Mouse (Mus musculus) hindlimb bud, embryonic 11.5 days (tissue): Measurements from ENCODE around the gene Fam187b.
A peak's percentile ranks its signal among the peaks of the same experiment; 100 is the strongest.
"Not testable (repeated sequence)": the region's sequence is repeated elsewhere in the genome, so short reads cannot be mapped to it uniquely, and the experiment has no call there.

Experiments
- DNase-seq: peaks from one replicate; pipeline ENCODE4 v3.0.0-alpha.2; 2012; ENCODE audit warnings: low read depth, low spot score; ENCODE audit errors: extremely low spot score

Gene Fam187b

DNA sequence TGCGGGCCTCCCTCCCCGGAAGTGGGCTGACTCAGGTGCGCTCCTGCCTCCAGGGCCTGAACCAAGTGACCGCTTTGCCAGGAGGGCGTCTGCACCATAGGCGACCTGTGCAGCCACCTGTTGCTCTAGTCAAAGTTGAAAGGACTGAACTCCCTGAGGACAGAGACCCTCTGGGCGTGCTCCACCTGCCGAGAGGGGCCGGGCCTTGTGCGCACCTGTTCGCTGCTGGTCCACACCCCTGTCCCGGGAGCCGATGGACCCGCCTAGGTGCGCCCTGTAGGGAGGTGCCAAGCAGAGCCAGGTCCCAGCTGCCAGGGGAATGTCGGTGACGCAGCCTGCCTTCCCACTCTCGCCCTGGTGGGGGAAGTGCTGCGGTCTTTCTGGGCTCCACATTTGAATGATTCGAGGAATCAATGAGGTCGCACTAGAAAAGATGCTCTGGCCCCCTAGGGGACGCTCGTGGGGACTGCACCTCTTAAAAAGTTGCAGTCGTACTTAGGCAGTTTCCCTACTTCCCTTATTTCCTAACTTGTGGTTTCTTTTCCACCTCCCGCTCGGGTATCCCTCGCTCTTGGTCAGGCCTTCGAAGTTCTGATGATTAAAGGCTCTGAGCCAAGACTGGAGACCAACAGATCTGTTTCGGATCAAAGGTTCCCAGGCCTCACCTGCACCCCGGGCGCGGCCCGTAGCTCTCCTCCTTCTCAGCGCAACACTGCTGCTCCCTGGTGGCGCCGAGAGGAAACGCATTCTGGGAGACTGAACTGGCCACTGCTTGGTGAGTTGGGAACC is at the start of gene Fam187b:
Fam187b (plus strand) TSS at position 290 of the 789 bp plus-strand sequence.
- DNase-seq = peak; percentile 82

DNA sequence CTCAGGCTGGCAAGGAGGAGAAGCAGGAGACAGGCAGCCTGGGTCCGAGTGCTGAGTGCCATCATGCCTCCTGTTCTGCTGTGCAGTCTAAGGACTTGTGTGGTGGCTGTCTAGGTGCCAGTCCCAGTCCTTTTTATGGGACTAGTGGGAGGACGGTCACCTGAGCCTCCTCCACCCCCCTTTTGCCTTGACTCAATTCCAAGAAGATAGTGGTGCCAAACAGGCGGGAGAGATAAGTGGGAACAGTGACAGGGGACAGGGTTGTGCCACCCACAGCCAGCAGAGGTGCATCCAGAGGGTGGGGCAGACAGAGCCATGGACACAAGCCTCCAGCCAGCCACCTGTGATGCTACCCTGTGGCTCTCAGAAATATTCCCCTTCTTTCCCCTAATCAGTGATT is 49.5 kb upstream of the Fam187b start:
- DNase-seq = no peak

DNA sequence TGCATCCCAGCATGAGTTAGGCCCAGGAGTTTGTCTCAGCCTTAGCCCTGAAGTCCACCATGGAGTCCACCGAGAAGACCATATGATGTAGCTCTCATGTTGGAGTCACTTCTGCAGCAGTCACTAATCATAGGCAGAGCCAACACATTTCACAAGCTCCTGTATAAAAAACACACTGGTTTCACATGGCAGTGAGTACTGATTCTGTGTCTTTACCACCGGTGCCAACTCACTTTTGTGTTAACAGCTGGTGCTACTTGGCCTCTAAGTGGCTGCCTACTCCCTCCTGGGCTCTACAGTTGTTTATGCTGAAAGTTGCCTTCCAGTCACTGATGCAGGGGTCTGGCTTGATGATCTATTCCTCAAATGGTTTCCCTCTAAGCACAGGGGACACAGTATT is 49.0 kb upstream of the Fam187b start, which contains the start of gene Hamp2:
Hamp2 (minus strand) TSS at position 101 of the 400 bp plus-strand sequence.
- not testable (repeated sequence) for DNase-seq

DNA sequence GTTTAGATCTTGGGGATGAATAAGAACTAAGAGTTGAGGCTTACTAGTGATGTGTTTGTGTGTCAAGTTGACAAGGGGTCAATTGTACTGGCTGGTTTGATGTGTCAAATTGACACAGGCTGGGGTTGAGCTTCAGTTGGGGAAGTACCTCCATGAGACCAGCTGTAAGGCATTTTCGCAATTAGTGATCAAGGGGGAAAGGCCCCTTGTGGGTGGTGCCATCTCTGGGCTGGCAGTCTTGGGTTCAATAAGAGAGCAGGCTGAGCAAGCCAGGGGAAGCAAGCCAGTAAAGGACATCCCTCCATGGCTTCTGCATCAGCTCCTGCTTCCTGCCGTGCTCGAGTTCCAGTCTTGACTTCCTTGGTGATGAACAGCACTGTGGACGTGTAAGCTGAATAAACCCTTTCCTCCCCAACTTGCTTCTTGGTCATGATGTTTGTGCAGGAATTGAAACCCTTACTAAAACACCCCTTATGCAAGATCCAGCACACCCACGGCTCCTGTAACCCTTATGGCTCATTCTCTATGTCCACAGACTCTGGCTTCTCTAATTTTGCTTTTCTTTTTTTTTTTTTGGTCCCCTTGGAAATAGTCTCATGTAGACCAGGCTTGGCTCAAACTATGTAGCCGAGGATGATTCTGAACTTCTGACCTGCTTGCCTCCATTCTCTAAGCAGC is 38.0 kb upstream of the Fam187b start:
- DNase-seq = not testable (repeated sequence)

DNA sequence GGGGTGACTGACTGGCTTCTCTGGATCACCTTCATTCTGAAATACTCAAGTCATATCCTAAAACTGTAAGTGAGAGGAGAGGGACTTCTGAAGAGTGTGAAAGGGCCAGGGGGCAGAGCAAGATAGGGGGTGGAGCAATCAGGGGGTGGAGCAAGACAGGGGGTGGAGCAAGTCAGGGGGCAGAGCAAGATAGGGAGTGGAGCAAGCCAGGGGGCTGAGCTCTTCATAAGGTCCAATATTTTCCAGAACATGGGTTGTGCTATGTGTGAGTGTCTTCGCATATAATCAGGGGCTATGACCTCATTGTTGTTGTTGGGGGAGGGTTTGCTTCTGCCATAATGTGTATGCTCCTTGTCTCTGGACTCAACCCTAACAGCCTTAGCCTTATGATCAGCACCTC is 33.5 kb upstream of the Fam187b start:
- not testable (repeated sequence) for DNase-seq

DNA sequence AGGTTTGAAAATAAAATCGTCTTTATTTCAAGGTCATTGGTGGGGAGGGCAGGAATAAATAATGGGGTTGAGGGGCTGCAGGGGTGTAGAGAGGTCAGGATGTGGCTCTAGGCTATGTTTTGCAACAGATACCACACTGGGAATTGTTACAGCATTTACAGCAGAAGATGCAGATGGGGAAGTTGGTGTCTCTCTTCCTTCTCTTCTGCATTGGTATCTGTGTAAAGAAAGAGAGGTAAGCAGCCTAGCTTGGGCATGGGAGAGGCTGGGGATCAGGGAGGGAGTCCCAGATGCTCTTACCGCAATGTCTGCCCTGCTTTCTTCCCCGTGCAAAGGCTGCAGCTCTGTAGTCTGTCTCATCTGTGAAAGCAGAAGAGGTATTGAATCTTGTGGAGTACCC is 31.2 kb upstream of the Fam187b start:
- DNase-seq = not testable (repeated sequence)

DNA sequence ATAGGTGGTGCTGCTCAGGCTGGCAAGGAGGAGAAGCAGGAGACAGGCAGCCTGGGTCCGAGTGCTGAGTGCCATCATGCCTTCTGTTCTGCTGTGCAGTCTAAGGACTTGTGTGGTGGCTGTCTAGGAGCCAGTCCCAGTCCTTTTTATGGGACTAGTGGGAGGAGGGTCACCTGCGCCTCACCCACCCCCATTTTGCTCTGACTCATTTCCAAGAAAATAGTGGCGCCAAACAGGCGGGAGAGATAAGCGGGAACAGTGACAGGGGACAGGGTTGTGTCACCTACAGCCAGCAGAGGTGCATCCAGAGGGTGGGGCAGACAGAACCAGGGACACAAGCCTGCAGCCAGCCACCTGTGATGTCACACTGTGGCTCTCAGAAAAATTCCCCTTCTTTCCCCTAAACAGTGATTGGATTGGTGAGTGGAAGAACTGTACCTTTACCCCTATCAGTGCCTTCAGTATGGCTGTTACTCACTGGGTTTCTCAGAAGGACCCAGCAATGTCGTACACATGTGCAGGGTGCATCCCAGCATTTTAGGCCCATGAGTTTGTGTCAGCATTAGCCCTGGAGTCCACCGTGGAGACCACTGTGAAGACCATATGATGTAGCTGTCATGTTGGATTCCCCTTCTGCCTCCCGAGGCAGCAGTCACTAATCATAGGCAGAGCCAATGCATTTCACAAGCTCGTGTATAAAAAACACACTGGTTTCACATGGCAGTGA is 29.5 kb upstream of the Fam187b start, which contains the start of gene Hamp:
Hamp (minus strand) TSS at position 124 of the 727 bp plus-strand sequence.
- DNase-seq = no peak

DNA sequence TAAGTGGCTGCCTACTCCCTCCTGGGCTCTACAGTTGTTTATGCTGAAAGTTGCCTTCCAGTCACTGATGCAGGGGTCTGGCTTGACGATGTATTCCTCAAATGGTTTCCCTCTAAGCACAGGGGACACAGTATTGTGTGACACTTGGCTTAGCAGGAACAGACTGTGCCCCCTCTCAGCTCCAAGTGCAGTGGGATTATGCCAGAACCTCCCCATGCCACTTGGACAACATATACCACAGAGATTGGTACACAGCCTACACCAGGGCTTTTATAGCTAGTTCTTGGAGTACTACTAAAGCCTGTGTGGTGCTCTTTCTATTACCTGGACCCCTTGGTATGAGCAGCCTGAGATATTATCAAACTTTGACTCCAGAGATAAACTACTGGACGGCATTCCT is 28.9 kb upstream of the Fam187b start:
- DNase-seq = not testable (repeated sequence)

DNA sequence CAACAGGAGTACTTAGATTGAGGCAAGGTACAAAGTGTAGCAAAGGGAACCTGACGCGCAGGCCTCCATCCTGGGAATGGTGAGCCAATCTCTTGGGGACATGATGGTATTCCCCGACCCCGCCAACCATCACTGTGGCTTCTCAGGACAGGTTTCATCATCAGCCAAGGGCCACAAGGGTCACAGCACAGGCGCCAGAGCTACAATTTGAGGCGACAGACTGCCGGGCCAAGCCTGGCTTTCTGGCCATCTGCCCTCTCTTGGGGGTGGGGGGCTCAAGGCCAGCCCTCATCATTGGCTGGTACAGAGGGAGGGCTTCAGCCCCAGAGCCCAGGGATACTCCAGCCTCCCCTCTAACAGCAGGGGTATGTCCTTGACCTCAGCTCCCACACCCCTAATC is 28.1 kb upstream of the Fam187b start:
- DNase-seq = not testable (repeated sequence)

DNA sequence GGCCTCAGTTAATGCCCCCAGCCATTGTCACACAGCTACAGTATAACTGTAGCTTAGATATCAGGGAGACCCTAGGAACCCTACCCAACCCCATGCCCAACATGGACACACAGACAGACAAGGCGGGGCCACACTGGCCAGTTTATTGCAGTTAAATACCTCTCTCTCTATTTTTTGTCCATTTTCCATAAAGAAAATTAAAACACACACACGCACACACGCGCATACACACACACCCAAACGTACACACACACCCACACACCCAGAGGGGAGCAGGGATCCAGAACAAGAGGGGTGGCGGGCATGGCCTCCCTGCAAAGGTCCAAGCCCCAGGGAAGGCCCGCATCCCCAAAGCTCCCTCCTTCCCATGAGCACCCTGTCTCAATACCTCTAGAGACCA is 27.7 kb upstream of the Fam187b start:
- no peak for DNase-seq

DNA sequence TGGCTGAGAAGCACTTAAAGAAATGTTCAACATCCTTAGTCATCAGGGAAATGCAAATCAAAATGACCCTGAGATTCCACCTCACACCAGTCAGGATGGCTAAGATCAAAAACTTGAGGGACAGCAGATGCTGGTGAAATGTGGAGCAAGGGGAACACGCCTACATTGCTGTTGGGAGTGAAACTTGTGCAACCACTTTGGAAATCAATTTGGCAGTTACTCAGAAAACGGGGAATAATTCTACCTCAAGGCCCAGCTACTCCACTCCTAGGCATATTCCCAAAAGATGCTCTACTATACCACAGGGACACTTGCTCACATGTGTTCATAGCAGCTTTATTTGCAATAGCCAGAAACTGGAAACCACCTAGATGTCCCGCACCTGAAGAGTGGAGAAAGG is 23.7 kb upstream of the Fam187b start:
- DNase-seq = not testable (repeated sequence)

DNA sequence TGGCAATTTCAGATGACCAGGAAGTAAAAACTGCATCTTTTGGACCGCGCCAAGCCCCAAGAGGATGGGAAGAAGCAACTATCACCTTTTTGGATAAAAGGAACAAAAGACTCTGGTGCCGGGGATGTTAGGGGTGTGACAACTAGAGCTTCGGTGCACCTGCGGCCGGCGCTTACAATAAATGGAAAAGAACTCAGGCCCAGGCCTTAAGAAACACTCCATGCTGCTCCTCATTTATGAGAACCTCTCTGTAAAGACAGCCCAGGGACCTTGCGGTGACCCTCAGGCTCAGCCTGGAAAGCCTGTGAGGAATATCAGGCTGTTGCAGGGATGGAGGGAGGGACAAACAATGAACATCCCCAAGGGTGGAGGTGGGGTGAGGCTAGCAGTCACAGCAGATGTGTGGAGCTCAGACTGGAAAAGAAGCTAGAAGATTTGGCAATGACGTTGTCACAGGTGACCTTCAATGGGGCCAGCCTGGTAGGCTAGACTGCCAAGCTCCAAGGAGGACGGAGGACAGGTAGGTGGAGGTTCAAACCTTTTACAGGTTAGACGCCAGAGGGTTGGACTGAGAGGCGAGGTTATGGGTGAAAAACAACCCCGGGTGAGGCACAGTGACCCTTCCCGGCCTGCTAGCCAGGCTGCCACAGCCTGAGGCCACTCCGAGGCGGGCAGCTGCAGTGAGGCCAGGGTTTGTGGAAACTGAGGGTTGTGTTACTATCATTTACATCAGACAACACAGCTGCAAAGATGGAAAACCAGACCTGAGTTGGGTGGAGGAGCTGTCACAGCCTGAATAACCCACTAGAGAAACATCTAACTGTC is 20.9 kb upstream of the Fam187b start:
- DNase-seq = no peak

DNA sequence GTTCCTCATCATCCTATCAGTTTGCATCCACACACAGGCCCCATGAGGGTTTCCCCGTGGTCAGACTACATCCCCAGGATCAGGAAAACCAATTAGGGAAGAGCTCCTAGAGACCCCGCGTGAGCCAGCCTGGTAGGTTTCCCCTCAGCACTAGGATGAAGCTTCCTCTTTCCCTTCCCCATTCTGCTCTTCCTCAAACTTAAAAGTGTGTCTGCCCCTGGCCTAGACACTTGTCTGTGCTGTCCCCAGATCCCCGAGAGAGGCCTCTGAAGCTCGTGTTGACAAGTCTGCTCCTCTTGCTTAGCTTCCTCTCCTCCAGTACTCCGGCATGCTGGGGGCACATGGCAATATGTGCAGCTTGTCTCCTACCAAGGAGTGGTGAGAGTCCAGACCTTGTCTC is 20.1 kb upstream of the Fam187b start:
- DNase-seq = no peak

DNA sequence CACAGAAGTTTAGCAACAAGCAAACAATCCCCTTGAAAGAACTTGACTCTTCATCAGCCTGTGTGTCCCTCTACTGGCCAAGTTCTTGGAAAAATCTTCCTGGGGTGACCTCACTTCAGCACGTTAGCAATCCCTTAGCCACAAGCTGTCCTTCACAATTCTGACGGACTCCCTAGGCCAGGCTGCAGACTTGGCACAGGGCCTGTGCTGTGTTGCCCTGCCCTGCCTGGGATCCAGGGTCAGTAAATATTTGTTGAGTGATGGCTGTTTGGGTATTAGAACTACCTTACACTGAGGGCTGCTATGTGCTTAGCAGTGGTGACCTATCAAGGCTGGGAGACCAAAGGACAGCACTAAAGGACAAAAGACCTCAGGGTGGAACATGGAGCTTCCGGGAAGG is 19.6 kb upstream of the Fam187b start:
- DNase-seq = no peak

DNA sequence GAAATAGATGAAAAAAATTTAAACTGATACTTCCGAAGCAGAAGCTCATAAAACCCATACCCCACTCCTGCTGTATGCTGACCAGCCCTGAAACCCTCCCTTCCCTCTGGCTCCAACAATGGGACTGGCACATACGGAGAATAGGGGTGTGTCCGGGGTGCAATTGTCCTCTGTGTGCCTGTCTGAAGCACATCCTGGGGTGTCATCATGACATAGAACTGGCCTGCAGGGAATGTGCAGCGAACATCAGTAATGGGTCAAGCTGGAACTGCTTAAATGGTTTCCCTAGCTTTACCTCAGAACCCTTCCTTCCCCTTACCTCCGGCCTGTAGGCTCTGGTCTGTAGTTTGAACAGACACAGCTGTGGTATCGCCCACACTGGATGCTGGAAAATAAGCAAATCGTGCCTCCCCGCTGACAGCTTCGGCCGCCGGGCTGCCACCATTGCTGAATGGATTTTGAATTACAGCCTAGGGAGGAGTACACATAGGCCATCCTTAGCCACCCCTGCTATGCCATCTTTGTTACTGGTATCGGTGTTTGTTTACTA is 18.5 kb upstream of the Fam187b start:
- DNase-seq = no peak

DNA sequence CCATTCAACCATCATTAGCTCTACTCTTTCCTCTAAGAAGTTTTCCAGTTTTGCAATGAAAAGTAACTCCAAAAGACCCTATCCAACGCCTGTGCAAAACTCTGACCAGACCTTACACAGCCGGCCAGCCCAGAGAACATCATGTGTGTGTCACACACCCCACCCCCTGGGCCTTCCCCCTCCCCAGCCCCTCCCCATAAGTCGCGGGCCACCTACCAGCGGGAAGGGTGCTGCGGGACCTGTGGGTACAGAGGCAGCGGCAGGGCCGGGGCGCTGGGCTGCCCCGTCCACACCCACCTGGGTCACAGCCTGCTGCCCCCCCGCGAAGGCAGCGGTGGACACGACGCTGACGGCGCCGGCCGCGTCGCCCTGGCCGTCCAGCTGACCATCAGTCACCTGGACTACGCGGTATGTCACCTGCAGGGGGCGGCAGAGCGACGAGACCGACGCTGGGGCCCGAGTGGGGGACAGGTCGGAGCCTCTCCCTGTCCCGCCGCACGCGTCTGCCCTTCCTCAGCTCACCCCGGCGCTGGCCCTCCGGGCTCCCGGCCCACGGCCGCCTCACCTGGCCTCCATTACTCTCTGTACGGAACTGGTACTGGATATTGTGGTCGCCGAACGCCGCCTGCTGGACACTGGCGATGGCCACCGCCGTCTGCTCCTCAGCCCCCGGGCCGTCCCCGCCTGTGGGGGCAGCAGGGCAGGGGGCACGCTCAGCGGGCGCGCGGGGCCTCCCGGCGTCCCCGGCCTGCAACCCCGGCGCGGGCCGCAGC is 17.8 kb upstream of the Fam187b start:
- DNase-seq = no peak

DNA sequence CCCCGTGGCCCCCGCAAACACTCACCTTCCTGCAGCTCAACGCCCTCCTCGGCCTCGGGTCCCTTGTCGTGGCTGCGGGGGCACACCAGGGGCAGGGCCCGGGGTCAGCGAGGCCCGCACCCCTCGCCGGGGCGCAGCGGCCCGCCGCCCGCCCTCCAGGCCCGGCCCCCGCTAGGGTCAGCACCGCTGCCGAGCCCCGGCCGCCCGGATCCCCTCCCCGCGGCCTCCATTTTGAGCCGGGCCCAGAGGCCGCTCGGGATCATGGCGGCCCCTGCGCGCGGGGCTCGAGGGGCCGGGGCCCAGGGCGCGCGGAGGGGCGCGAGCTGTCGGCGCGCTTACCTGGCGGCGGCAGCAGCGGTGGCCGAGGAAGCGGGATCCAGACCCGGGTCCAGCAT is 17.2 kb upstream of the Fam187b start:
- no peak for DNase-seq

DNA sequence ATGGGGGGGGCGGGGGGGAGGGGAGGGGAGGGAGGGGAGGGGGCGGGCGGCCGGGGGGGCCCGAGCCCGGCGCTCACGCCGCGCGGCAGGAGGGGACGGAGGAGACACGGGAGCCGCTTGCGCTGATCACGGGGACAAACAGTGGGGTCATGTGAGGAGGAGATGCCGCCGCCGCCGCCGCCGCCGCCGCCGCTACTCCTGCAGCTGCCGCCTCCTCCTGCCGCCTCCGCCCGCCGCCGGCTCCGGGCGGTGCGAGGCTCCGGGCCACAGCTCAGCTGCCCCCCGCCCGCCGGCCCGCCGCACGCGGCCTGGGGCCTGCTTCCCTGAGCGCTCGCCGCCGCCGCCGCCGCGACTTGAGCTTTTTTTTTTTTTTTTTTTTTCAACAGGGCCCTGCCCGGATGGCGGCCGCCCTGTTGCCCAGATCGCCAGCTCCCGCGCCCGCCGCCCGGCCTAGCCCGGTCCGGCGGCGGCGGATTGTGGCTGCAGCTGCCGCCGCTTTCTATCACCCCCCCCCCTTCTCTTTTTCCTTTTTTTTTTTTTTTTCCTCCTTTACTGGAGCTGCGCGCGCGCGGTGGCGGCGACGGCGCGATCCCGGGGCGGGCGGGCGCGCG is 16.7 kb upstream of the Fam187b start, which contains the start of gene Usf2:
Usf2 (minus strand) TSS at position 48 of the 611 bp plus-strand sequence.
- DNase-seq = no peak

DNA sequence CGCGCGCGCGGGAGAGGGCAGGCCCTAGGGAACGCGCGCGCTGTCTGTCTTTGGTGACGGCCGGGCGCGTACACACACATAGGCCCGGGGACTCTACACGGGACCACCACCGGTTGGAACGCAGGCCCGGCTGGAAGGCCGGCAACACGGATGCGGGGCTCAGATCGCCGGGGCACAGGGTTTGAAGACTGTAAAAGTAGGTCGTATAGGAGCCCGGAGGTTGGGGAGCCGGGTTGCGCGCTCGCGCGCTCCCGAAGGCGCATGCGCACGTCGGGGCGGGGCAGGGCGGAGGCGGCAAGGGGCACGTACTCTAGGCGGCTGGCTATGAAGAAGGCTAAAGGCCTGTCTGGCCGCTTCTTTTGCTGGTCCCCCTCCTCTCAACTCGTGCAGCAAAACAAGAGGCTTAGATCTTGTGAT is 16.2 kb upstream of the Fam187b start:
- DNase-seq = no peak
